Mouse (Mus musculus): Measurements from ENCODE around the gene Gcsh. TPM values are rescaled to one million over a fixed set of nuclear protein-coding genes. Genes with fewer than 3 reads are reported as not detected.

The Gcsh gene
- total and polyA plus RNA-seq, 3 experiments, result 31.5 to 91.7 (median 66.4) TPM

- TF ChIP-seq HCFC1 (IDR thresholded peaks at IDR 0.05; ENCODE audit: low read depth, low read length) (no peak), IRF4 (IDR thresholded peaks at IDR 0.05; ENCODE audit: low read depth, low read length) (no peak), BHLHE40 (IDR thresholded peaks at IDR 0.05; ENCODE audit: low read depth, low read length) (no peak), JUN (IDR thresholded peaks at IDR 0.05; ENCODE audit: insufficient read depth, low read depth, low read length) (no peak), MAX (IDR thresholded peaks at IDR 0.05; ENCODE audit: low read length) (no peak), MXI1 (IDR thresholded peaks at IDR 0.05; ENCODE audit: low read depth, low read length) (no peak)
- in situ Hi-C loops (cut with MboI; ENCODE audit: low pct_ligation_motif_present, low pct_unique_long_range_greater_than_20kb, low sequenced_read_pairs), result no loop called here
- dilution Hi-C loops (cut with MboI; ENCODE audit: extremely low pct_ligation_motif_present, extremely low pct_unique_long_range_greater_than_20kb, low sequenced_read_pairs), result no loop called here
Measured at GRCm38 (mm10) chr8:117031476-117031875, 38.1 kb upstream of the Gcsh start.

GRCm38 (mm10) chr8:117028686-117029085, 35.3 kb upstream of the Gcsh start:
- H3K4me3 ChIP-seq (replicated peaks in 1 of 3; ENCODE audit: low read depth in 2 of 3, low read length in 2 of 3, poor library complexity in 1 of 3), result no peak overlapping the region
- H3K9ac ChIP-seq (ENCODE audit: insufficient read depth, low read depth), result no peak overlapping the region

More at GRCm38 (mm10) chr8:117031476-117031875, 38.1 kb upstream of the Gcsh start:
- Histone ChIP-seq H3K79me2 (replicated peaks; ENCODE audit: control insufficient read depth, extremely low read depth, insufficient read depth, poor library complexity, severe bottlenecking) (no peaks in the 10 kb centered on the region), H3K27me3 (replicated peaks) (peaks cover 3% of the 10 kb centered on the region), H3K9me3 (replicated peaks; ENCODE audit: low read length) (no peaks in the 10 kb centered on the region), H3K4me3 (replicated peaks in 1 of 3; ENCODE audit: low read depth in 2 of 3, low read length in 2 of 3, poor library complexity in 1 of 3) (no peak overlapping the region), H3K9ac (ENCODE audit: insufficient read depth, low read depth) (no peak overlapping the region), H3K27ac (ENCODE audit: insufficient read depth, low read depth) (no peak overlapping the region), H3K4me1 (ENCODE audit: control insufficient read depth in 1 of 2, insufficient read depth in 2 of 2) (no peaks in the 10 kb centered on the region), H3K4me2 (ENCODE audit: insufficient read depth, low read depth, poor library complexity, severe bottlenecking) (no peak overlapping the region), H3K36me3 (replicated peaks in 1 of 2; ENCODE audit: control insufficient read depth in 1 of 2, insufficient read depth in 1 of 2, low read length in 1 of 2) (no peaks in the 10 kb centered on the region)
- DNase-seq (ENCODE audit: extremely low read depth), result no peak

GRCm38 (mm10) chr8:117027601-117028000, 34.3 kb upstream of the Gcsh start:
- no peak for TF ChIP-seq NELFE (IDR thresholded peaks at IDR 0.05; ENCODE audit: low read depth, low read length)
- TF ChIP-seq GABPA (IDR thresholded peaks at IDR 0.05; ENCODE audit: insufficient replicate concordance, low read depth, low read length), result no peak
- TF ChIP-seq ZNF384 (IDR thresholded peaks at IDR 0.05; ENCODE audit: low read depth, low read length), result no peak
- TF ChIP-seq SIN3A (IDR thresholded peaks at IDR 0.05; ENCODE audit: low read length), result no peak
- no peak for TF ChIP-seq CHD1 (IDR thresholded peaks at IDR 0.05; ENCODE audit: low read depth, low read length)
- TF ChIP-seq CHD2 (IDR thresholded peaks at IDR 0.05; ENCODE audit: low read length), result no peak
- in situ Hi-C loops (cut with MboI; ENCODE audit: low pct_ligation_motif_present, low pct_unique_long_range_greater_than_20kb, low sequenced_read_pairs), result no loop called here
- no peak for DNase-seq (ENCODE audit: extremely low read depth)
- no peak overlapping the region for H3K4me3 ChIP-seq (replicated peaks in 1 of 3; ENCODE audit: low read depth in 2 of 3, low read length in 2 of 3, poor library complexity in 1 of 3)
- 0 out of 4 replicates have a peak, but pooled peaks cover 0 to 3% of the 10 kb centered on the region in 2 experiments for H3K4me1 ChIP-seq (ENCODE audit: control insufficient read depth in 1 of 2, insufficient read depth in 2 of 2)
- peaks cover 6% of the 10 kb centered on the region for H3K27me3 ChIP-seq (replicated peaks)
- no peaks in the 10 kb centered on the region for H3K79me2 ChIP-seq (replicated peaks; ENCODE audit: control insufficient read depth, extremely low read depth, insufficient read depth, poor library complexity, severe bottlenecking)
- no peak overlapping the region for H3K9ac ChIP-seq (ENCODE audit: insufficient read depth, low read depth)
- H3K4me2 ChIP-seq (ENCODE audit: insufficient read depth, low read depth, poor library complexity, severe bottlenecking), result no peak overlapping the region
- no peaks in the 10 kb centered on the region for H3K9me3 ChIP-seq (replicated peaks; ENCODE audit: low read length)
- H3K27ac ChIP-seq (ENCODE audit: insufficient read depth, low read depth), result no peak overlapping the region
- no peaks in the 10 kb centered on the region for H3K36me3 ChIP-seq (replicated peaks in 1 of 2; ENCODE audit: control insufficient read depth in 1 of 2, insufficient read depth in 1 of 2, low read length in 1 of 2)
- dilution Hi-C loops (cut with MboI; ENCODE audit: extremely low pct_ligation_motif_present, extremely low pct_unique_long_range_greater_than_20kb, low sequenced_read_pairs), result no loop called here

More at GRCm38 (mm10) chr8:117028686-117029085, 35.3 kb upstream of the Gcsh start:
- Histone ChIP-seq H3K4me1 (ENCODE audit: control insufficient read depth in 1 of 2, insufficient read depth in 2 of 2) (0 out of 4 replicates have a peak, but pooled peaks cover 0 to 3% of the 10 kb centered on the region in 2 experiments), H3K4me2 (ENCODE audit: insufficient read depth, low read depth, poor library complexity, severe bottlenecking) (no peak overlapping the region), H3K27me3 (replicated peaks) (peaks cover 3% of the 10 kb centered on the region), H3K79me2 (replicated peaks; ENCODE audit: control insufficient read depth, extremely low read depth, insufficient read depth, poor library complexity, severe bottlenecking) (no peaks in the 10 kb centered on the region), H3K9me3 (replicated peaks; ENCODE audit: low read length) (no peaks in the 10 kb centered on the region), H3K36me3 (replicated peaks in 1 of 2; ENCODE audit: control insufficient read depth in 1 of 2, insufficient read depth in 1 of 2, low read length in 1 of 2) (no peaks in the 10 kb centered on the region), H3K27ac (ENCODE audit: insufficient read depth, low read depth) (no peak overlapping the region)
- dilution Hi-C loops (cut with MboI; ENCODE audit: extremely low pct_ligation_motif_present, extremely low pct_unique_long_range_greater_than_20kb, low sequenced_read_pairs), result no loop called here
- no peak for DNase-seq (ENCODE audit: extremely low read depth)
- no peak for TF ChIP-seq NELFE (IDR thresholded peaks at IDR 0.05; ENCODE audit: low read depth, low read length)
- no peak for TF ChIP-seq EP300 (IDR thresholded peaks at IDR 0.05; ENCODE audit: low read length)
- TF ChIP-seq HCFC1 (IDR thresholded peaks at IDR 0.05; ENCODE audit: low read depth, low read length), result no peak
- no peak for TF ChIP-seq NRF1 (IDR thresholded peaks at IDR 0.05; ENCODE audit: low read depth, low read length)
- TF ChIP-seq SMC3 (IDR thresholded peaks at IDR 0.05; ENCODE audit: low read depth, low read length), result no peak
- TF ChIP-seq TBP (conservative IDR thresholded peaks at IDR 0.05; ENCODE audit: low read depth, low read length), result no peak
- no peak for TF ChIP-seq PAX5 (IDR thresholded peaks at IDR 0.05; ENCODE audit: low read length)
- no peak for TF ChIP-seq KAT2A (IDR thresholded peaks at IDR 0.05; ENCODE audit: insufficient replicate concordance, low read length)
- TF ChIP-seq GABPA (IDR thresholded peaks at IDR 0.05; ENCODE audit: insufficient replicate concordance, low read depth, low read length), result no peak
- TF ChIP-seq POLR2A (IDR thresholded peaks at IDR 0.05; ENCODE audit: low read depth, low read length), result no peak
- TF ChIP-seq ZNF384 (IDR thresholded peaks at IDR 0.05; ENCODE audit: low read depth, low read length), result no peak
- in situ Hi-C loops (cut with MboI; ENCODE audit: low pct_ligation_motif_present, low pct_unique_long_range_greater_than_20kb, low sequenced_read_pairs), result no loop called here
